Mouse (Mus musculus) lung, postnatal 10 days (tissue): ENCODE data around the gene Dcst1.

ENCODE experiments used
- DNase-seq: peaks from one replicate; pipeline ENCODE4 v3.0.0; 2021

Dcst1 gene

DNA sequence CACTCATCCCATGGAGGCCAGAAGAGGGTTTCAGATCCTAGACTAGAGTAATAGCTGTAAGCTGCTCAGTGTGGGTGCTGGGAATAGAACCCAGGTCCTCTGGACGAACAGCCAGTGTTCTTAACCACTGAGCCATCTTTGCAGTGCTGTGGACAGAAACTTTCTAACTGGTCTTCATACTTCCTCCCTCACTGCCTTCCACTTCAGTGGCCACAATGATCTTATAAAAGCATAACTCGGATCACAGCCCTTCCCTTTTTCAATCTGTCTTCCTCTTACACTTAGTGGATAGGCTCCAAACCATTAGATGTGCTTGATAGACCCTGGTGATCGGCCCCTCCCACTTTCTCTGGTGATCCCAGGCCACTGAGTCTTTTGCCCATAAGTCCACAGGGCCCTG lies 4.8 kb downstream of the Dcst1 start:
- no peak for DNase-seq

GRCm38 (mm10) chr3:89359630-89360029 lies 5.4 kb downstream of the Dcst1 start:
- DNase-seq: peak; percentile 30

DNA sequence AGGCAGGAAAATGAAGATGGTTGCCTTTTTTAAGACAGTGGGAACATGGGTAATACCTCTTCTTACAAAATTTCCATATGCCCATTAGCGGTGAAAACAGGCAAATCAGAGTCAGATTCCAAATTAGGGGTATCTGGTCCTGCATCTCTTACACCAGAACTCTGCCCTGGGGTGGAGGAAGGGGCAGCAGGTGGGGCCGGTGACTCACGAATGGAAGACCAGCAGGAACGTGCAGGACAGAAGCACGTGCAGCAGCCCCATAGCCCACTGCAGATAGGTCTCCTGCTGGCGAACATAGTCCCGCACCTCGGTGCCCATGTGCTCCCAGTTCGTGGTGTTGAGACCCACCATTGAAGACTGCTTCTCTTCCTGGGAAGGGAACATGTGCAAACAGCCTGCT lies 9.0 kb downstream of the Dcst1 start:
- DNase-seq: no peak

DNA sequence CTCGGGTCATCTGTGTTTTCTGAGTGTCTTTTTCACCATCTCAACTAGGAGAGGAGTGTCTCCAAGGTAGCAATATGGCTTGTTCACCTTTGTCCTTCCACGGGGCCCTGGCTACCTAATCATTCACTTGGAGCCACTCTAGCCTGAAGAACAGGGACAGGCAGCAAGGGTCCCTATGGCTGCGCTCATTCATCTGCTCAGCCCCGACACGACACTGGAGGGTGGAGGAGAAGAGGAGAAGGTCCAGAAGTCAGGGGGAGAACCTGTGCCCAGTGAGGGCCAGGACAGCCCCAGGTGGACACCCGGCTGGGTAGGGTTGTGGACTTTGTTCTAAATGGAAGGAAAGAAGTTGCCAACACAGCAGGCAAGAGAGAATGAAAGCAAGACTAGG lies 9.5 kb downstream of the Dcst1 start:
- no peak for DNase-seq

GRCm38 (mm10) chr3:89354816-89355511 lies 10.1 kb downstream of the Dcst1 start:
- DNase-seq: peak; percentile 95

GRCm38 (mm10) chr3:89351271-89351670 lies 13.8 kb downstream of the Dcst1 start:
- no peak for DNase-seq

GRCm38 (mm10) chr3:89349869-89350501 lies 15.1 kb downstream of the Dcst1 start, which contains the start of gene Adam15:
Adam15 (minus strand) TSS chr3:89349996.
- peak; percentile 94 for DNase-seq

DNA sequence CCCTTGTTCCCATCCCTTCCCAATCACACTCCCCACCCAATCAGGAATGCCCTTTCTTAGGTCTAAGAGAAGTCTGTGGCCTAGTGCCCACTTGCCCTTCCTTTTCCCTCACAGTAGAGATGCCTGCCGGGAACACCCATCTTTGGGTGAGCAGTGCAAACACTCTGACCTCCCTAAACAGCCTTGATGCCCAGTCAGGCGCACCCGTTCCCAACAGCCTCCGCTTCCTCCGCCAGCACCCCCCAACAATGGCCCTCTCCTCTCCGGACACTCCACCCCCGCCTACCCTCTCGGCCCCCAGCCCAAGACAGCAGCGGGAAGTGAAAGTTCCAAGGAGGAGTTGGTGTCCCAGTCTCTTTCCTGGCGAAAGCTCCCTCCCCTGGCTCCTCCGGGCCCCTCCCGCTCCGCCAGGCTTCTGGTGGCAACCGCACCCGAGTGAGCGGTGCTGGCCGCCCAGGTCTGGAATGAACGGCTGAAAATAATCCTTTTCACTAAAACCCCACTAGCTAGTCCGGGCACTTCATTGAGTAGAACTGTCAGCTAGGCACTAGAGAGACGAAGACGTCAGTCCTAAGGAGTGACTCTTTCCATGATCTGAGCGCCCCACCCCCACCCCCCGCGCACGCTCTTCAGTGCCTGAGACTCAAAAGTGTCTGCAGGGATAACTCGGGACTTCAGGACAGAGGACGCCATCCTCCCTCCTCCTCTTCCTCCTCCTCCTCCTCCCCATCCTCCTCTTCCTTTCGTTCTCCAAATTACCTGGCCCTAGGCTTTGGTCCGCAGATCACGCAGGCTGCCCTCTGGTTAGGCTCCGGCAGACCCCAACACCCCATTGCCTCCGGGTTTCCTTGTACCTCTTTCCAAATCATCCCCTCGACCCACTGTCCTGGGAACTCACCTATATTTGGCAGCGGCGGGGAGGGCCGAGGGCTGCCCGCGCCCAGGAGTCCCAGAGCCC lies 15.9 kb downstream of the Dcst1 start:
- peak; percentile 87 for DNase-seq

GRCm38 (mm10) chr3:89347916-89348315 lies 17.1 kb downstream of the Dcst1 start:
- peak; percentile 59 for DNase-seq

DNA sequence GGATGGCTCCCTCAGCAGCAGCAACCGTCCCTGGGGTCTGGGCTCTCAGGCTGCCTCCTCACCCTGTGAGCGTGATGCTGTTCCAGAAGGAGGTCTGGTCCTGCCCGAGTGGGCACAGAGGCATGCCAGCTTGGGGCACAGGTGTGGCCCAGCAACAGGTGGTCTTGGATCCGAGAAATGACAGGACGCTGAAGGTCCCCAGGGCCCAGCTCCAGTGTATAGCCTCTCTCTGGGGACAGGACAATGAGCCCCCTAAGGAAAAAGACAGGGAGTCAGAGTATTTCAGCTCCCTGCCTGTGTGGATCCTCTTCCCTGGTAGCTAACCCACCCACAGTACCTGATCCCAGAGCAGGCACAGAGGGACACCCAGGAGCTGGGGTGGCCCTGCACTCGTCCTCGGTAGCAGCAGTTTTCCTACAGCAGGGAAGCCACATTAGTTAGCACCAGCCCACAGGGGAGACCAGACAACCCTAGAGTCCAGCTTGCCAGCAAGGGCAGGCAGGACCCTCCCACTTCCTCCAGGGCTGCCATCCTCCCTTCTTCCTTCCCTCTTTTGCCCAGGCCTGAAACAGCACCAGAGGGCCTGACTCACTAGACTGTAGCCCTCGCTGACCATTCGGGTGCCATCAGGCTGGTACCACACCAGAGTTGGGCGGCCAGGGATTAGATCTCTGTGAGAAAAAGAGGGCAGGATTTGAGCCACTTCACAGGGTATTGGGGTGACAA lies 18.1 kb downstream of the Dcst1 start:
- no peak for DNase-seq

DNA sequence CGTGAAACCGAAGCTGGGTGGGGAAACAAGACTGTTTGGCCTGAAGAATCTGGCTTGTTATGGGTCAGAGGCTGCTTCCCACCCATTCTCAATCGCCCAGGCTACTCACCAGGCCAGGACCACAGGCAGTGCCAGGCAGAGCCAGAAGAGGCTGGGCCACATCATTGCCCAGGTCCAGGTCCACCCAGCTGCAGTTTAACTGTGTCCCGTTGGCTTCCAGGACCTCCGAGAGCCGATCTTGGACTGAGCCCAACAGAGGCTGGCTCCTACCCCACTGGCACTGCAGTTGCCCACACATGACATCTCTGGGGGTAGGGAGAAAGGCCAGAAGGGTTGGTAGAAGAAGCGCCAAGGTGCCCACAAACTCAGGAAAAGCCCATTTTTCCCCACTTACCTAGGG lies 21.8 kb downstream of the Dcst1 start:
- DNase-seq: no peak

DNA sequence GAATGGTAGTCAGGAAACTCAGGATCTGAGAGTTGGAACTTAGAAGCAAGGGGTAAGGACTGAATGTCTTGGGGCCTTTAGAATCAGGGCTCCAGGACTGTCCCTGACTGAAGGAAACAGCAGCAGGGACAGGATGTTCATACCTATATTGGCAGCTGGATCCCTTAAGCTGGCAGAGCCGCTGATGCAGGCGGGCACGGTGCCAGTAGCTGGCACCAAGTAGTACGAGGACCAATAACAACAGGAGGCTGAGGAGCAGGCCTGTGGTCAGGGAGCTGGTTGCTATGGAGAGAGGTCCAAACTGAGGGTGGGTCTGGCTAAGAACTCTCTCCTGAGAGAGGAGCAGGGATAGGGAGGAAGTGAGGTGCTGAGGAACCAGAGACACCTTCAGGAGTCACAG lies 23.3 kb downstream of the Dcst1 start:
- no peak for DNase-seq

DNA sequence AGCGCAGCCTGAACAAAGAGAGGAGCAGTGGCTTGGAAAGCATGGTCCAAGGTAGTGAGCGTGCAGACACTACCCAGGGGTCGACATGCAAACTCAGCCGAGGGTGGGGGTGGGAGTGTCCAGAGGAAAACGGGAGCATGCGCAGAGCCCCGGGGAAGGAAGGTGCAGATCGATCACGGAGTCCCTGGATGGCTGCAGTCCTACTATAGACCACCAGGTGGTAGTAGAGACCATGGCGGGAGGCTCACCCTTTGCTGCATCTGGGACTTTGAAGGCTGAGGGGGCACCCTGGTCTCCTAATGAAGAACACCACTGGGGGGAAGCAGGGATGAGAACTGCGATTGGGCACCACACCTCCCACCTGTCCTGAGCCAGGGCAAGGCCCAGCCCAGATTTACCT lies 24.6 kb downstream of the Dcst1 start:
- peak; percentile 85 for DNase-seq

GRCm38 (mm10) chr3:89339416-89339815 lies 25.6 kb downstream of the Dcst1 start:
- DNase-seq: peak; percentile 87

DNA sequence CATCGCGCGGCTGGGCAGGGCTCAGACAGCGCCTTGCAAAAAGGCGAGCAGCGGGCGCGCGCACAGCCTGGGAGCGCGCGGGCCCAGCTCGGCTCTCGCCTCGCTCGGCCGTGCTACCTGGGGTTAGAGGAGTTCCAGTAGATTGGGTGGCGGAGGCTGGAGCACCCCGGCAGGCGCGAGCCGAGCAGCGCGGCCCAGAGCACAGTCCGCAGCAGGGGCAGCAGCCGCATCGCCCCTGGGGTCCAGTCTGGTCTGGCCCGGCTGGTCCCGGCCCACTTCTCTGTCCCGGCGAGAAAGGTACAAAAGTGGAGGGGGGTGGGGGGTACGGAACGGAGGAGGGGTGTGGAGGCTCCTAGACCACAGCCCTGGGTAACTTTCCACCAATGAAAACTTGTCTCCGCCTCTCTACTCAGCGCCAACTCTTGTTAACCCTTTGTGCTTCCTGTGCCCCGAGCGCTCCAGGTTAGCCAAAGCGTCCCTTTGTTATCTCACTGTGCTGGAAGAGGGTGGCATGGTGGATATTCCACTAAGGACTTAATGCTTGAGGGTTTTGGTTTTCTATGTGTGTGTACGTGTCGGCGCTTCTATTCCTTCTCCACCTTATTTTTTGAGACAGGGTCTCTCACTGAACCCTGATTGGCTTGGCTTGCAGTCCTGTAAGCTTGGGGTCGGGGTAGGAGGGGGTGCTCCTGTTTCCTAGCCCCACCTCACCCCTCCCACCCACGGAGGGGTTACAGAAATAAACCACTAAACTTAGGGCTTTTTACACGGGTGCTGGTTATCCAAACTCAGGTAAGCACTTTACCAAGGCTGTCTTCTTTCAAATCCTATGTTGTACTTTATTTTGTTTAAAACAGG lies 27.1 kb downstream of the Dcst1 start, which contains the start of gene Efna4:
Efna4 (minus strand) TSS at position 308 of the 858 bp plus-strand sequence.
- DNase-seq: peak; percentile 78

GRCm38 (mm10) chr3:89337062-89337720 lies 27.9 kb downstream of the Dcst1 start:
- no peak for DNase-seq

DNA sequence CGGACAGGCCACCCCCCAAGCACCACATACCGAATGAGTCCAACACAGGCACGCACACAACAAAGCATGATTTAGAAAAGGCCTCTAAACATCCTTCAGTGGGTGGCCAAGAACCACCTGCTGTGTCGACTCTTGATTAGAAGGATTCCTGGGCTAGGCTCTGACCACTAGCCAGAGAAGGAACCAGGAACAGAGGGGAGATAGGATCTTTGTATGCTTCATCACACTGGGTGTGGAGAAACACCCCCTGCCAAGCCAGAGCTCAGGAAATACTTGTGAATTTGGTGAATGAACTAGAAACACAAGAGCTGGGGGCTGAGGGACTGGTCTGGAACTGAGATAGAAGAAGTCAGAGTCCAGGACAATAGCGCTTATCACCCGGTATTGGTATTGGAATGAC lies 28.5 kb downstream of the Dcst1 start:
- no peak for DNase-seq

GRCm38 (mm10) chr3:89333053-89333452 lies 32.0 kb downstream of the Dcst1 start:
- no peak for DNase-seq

GRCm38 (mm10) chr3:89332476-89332875 lies 32.6 kb downstream of the Dcst1 start:
- no peak for DNase-seq

DNA sequence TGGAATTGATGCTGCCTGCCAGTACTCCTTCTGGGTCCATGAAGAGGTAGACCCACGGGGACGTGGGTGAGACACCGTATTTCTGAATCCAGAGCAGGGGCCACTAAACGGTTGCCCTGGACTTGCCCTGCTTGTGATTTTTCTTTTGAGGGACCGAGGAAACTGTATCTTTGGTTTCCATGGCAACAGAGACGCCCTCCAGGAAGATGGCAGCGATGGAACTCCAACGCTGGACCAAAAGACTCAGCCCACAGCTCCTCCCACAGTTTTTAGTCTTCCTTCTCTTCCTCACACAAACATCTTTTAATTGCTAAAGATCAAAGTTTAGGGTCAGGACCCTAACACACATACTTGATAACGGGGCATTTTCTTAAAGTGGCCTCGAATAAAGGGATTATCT lies 33.0 kb downstream of the Dcst1 start:
- DNase-seq: no peak

DNA sequence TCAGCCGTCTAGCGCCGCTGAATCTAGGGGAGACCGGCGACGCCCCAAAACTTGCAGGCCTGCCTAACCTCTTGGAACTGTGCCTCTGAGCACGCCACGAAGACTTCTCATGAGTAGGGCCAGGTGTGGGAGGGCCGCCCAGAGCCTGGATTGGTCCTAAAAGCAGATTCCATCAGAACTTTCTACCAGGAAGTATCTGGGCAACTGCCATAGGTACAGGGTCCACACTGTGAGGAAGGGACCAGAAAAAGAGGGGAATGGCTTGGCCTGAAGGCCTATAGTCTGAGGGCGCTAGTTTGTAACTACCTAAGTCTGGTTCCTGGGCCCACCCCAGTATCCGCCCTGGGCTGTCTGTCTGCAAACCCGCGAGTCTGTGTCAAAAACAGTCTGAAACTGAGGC lies 33.5 kb downstream of the Dcst1 start:
- DNase-seq: no peak
